8 mouse cellular contexts compared by ENCODE assay signal in the genomic region with DNA sequence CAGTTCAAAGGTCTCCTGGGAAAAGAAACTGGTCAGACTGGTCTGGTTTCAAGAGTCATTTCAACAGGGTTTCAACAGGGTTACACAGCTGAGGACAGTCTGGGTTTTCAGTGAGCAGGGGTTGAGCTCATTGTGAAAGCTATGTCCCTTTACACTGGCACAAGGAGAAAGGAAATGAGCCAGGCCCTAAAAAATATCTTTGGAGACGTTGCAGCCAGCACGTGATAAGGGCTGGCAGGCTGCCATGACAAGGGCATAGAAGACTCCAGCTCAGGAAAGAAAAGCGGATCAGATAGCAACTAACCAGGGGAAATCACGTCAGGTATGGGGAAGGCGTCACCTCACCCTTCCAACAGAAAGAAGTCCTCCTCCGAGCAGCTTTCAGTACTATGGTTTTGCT. TPM values are rescaled to one million over a fixed set of nuclear protein-coding genes. Genes with fewer than 3 reads are reported as not detected.
DNase-seq lines count a peak whose midpoint lies in the region; ATAC-seq and TF ChIP-seq lines count a peak whose summit lies in the region.

No protein-coding gene starts in this region.

- H3K27ac ChIP-seq in thymus, adult 2 months (ENCODE audit: control insufficient read depth, insufficient read depth, low read length), result no peak overlapping the region
- peak overlapping the region; percentile 60 for H3K27ac ChIP-seq in embryonic facial prominence, embryonic 13.5 days
- peak overlapping the region; percentile 87 for H3K27ac ChIP-seq in liver, embryonic 13.5 days
- no peak overlapping the region for H3K27ac ChIP-seq in hindbrain, embryonic 10.5 days

- no peaks in the 10 kb centered on the region for H3K4me1 ChIP-seq in thymus, adult 2 months (replicated peaks; ENCODE audit: control insufficient read depth, insufficient read depth, low read length)
- peaks cover 15% of the 10 kb centered on the region for H3K4me1 ChIP-seq in embryonic facial prominence, embryonic 13.5 days
- peaks cover 56% of the 10 kb centered on the region for H3K4me1 ChIP-seq in liver, embryonic 13.5 days (replicated peaks)
- no peaks in the 10 kb centered on the region for H3K4me1 ChIP-seq in hindbrain, embryonic 10.5 days (replicated peaks)

- no peaks in the 10 kb centered on the region for H3K27me3 ChIP-seq in thymus, adult 2 months (ENCODE audit: control insufficient read depth, insufficient read depth, low read length)
- H3K27me3 ChIP-seq in embryonic facial prominence, embryonic 13.5 days, result no peaks in the 10 kb centered on the region
- no peaks in the 10 kb centered on the region for H3K27me3 ChIP-seq in liver, embryonic 13.5 days
- no peaks in the 10 kb centered on the region for H3K27me3 ChIP-seq in hindbrain, embryonic 10.5 days (ENCODE audit: insufficient read depth, poor library complexity, severe bottlenecking)

- peak; percentile 68; the same call in 1 of the 2 replicates for ATAC-seq in embryonic facial prominence, embryonic 13.5 days (ENCODE audit: insufficient number of reproducible peaks, insufficient read depth, low FRiP score, low TSS enrichment, low read depth)
- peak; percentile 51 for ATAC-seq in liver, embryonic 13.5 days (ENCODE audit: low read depth)

- TF ChIP-seq POLR2A in thymus, adult 2 months (IDR thresholded peaks at IDR 0.05; ENCODE audit: control insufficient read depth, extremely low read depth, insufficient read depth, low read length, poor library complexity), result no peak

- 14% methylated on average over 6 of the region's 6 CpGs for WGBS in thymus, adult 2 months
- WGBS in embryonic facial prominence, embryonic 13.5 days, result 48% methylated on average over 6 of the region's 6 CpGs
- WGBS in liver, embryonic 13.5 days (ENCODE audit: insufficient replicate concordance), result 22% methylated on average over 6 of the region's 6 CpGs
- WGBS in hindbrain, embryonic 10.5 days, result 84% methylated on average over 6 of the region's 6 CpGs

- H3K4me2 ChIP-seq in embryonic facial prominence, embryonic 13.5 days, result no peak overlapping the region
- peak overlapping the region; percentile 51 for H3K4me2 ChIP-seq in liver, embryonic 13.5 days

- TF ChIP-seq CTCF in thymus, adult 2 months (IDR thresholded peaks at IDR 0.05; ENCODE audit: borderline replicate concordance, control insufficient read depth, extremely low read depth, insufficient read depth, low read length, poor library complexity), result no peak

- no peak overlapping the region for H3K4me3 ChIP-seq in thymus, adult 2 months (ENCODE audit: control insufficient read depth, insufficient read depth, low read length)
- no peak overlapping the region for H3K4me3 ChIP-seq in embryonic facial prominence, embryonic 13.5 days
- H3K4me3 ChIP-seq in liver, embryonic 13.5 days (replicated peaks), result 0 out of 2 replicates have a peak overlapping the region, but pooled peaks have one; percentile 1
- no peak overlapping the region for H3K4me3 ChIP-seq in hindbrain, embryonic 10.5 days

- no peaks in the 10 kb centered on the region for H3K9me3 ChIP-seq in embryonic facial prominence, embryonic 13.5 days
- H3K9me3 ChIP-seq in liver, embryonic 13.5 days (replicated peaks), result no peaks in the 10 kb centered on the region
- no peaks in the 10 kb centered on the region for H3K9me3 ChIP-seq in hindbrain, embryonic 10.5 days

- no peaks in the 10 kb centered on the region for H3K36me3 ChIP-seq in thymus, adult 2 months (ENCODE audit: control insufficient read depth, insufficient read depth, low read length)
- no peaks in the 10 kb centered on the region for H3K36me3 ChIP-seq in embryonic facial prominence, embryonic 13.5 days
- H3K36me3 ChIP-seq in liver, embryonic 13.5 days, result no peaks in the 10 kb centered on the region
- no peaks in the 10 kb centered on the region for H3K36me3 ChIP-seq in hindbrain, embryonic 10.5 days

- intact Hi-C loops in heart, postnatal 10 days (cut with DNase I), result no loop called here

- peak; percentile 12 for DNase-seq in thymus, adult 2 months
- DNase-seq in thymus, postnatal 10 days (ENCODE audit: low spot score in 2 of 2), result no peak
- DNase-seq in heart, postnatal 10 days, result peak; percentile 80 to 85
- DNase-seq in liver, embryonic 13.5 days, result peak; percentile 42
- DNase-seq in spleen, postnatal 4 days (ENCODE audit: low spot score in 2 of 2), result peak; percentile 77 to 87
- no peak for DNase-seq in cerebellum, postnatal 4 days (ENCODE audit: low spot score in 2 of 2)
- no peak for DNase-seq in hindbrain, embryonic 10.5 days (ENCODE audit: low spot score)

- no peak overlapping the region for H3K9ac ChIP-seq in embryonic facial prominence, embryonic 13.5 days
- peak overlapping the region; percentile 49; the same call in 1 of the 2 replicates for H3K9ac ChIP-seq in liver, embryonic 13.5 days

RNA-seq across cellular contexts. Expression of gene Gipc2, which starts 43.9 kb away (rescaled TPM):
- 3.2 and 4.0 TPM in 2 replicates for polyA plus RNA-seq in thymus, adult 2 months (2012; rRNA removed)
- 3.1 and 4.2 TPM in 2 replicates for polyA plus RNA-seq in embryonic facial prominence, embryonic 13.5 days (2015; fragmentation: Nextera tagmentation; extraction: Ambion mirVana)
- 1 to 10 TPM; 3.8 to 5.4 TPM for total RNA-seq in heart, postnatal 10 days (2021)
- polyA plus RNA-seq in liver, embryonic 13.5 days (2015; fragmentation: Nextera tagmentation; extraction: Ambion mirVana), result 12.3 and 21.0 TPM in 2 replicates
- 2.6 and 2.9 TPM in 2 replicates for polyA plus RNA-seq in hindbrain, embryonic 10.5 days (2016; fragmentation: Nextera tagmentation; extraction: Ambion mirVana)

Comparison
In these comparisons a context has a peak if more than half of its experiments do, and no peak if none do; other contexts are left out.
1. DNase-seq: peak in thymus, adult 2 months (single experiment), heart, postnatal 10 days (2 of 2), liver, embryonic 13.5 days (single experiment) and spleen, postnatal 4 days (2 of 2); none in thymus, postnatal 10 days (0 of 2), cerebellum, postnatal 4 days (0 of 2) and hindbrain, embryonic 10.5 days (single experiment).
2. H3K27ac ChIP-seq: peak in embryonic facial prominence, embryonic 13.5 days (single experiment) and liver, embryonic 13.5 days (single experiment); none in thymus, adult 2 months (single experiment) and hindbrain, embryonic 10.5 days (single experiment).